Mouse (Mus musculus): ENCODE data around the gene Ascl1.

Ascl1 gene

DNA sequence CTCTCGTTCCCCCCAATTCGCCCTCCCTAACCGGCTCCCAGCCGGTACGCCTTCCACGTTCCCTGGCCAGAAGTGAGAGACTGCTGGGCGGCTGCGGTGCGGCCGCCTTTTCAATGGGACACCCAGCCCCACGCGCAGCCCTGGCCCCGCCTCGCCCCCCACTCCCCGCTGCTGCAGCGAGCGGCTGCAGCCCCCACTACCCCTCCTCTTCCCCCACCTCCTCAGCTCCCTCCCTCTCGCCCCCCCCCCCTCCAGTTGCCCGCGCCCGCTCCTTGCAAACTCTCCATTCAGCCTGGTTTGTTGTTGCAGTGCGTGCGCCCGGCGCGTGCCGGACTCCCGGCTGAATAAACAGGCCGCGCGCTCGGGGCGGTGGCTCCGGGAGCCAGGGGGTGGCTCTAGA is at the start of gene Ascl1:
Gene Ascl1 (minus strand): TSS at position 85 of the 400 bp plus-strand sequence.
- DNase-seq (ENCODE audit: low spot score) = no peak

DNA sequence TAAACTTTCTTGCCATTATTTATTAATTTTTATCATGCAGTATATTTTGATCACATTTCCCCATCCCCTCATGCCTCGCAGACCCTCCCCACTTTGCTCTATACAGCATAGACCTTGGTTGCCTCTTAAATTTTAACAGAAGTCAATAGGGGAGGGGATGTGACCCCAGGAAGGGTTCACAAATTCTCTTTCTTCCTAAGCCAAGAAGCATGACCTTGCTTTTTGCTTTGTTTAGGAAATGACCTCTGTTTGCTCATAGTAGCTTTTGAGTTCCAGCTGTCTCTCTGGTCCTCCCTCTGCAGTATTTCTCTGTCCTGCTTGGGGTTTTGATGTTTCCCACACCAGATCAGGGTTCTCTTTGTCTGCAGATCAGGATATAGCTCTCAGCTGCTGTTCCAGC is 40.7 kb upstream of the Ascl1 start:
- DNase-seq (ENCODE audit: low spot score) = no peak

DNA sequence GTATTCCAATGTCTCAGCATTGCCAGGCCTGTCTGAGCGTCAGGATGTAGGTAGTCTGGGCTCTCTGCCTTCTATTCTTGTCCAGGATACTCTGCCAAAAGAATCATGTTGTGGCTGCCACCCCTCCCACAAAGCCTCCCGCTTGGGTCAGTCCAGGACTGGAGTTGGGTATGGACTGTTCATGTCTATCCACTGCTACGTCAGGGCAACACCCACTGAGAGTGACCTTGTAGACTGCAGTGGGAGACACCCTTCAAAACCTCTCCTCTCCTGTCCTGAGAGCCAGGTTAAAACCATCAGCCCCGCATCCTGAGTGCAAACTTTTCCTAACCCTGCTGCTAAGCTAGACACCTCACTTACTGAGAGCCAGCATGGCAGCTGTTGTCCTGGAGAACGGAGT is 28.2 kb upstream of the Ascl1 start, which contains the start of gene Pah:
Gene Pah (plus strand): TSS at position 150 of the 400 bp plus-strand sequence.
- no peak for DNase-seq (ENCODE audit: low spot score)

DNA sequence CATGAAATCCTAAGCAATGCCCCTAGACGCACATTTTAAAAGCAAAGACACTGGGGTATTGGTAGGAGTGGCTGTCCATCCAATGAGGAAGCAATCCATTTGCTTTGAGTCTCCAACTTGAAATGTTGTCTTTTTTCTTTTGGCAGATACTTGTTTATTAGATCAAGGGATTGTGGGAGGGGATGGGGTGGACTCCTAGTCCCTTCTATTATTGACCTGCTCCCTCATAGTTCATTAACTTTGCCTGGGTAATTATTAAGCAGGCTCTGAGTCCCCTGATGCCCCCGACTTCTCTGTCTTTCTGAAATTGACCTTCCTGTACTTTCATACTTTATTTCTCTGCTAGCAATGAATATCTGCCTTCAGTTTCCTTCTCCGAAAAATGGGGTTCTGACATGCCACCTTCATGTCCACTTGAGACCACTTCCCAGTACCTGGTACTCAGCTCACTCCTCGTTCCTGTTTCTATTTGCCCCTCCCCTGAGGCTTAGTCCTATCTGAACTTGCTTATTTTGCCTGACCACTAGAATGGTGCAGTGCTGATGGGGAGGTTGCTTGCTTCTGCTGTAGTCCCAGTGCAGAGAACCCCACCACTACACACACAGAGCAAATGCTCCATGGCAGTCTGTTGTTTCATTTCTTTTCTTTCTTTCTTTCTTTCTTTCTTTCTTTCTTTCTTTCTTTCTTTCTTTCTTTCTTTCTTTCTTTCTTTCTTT is 27.1 kb upstream of the Ascl1 start:
- no peak for DNase-seq (ENCODE audit: low spot score)

DNA sequence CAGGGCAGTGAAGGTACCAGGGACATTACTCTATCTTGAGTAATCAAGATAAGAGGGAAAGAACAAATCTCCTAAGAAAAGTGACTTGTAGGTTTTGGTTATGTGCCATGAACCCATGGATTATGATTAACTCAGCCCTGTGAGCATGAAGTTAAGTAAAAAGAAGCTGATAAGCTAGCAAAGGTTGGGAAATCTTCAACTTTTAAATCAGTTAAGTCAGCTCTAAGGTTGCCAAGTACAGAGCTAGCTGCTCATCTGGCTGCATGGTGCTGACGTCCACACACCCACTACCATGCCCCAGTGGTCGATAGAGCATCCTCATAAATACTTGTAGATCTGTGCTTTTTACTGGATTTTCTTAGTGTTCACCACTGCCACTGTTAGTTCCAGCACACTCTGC is 25.1 kb upstream of the Ascl1 start:
- DNase-seq (ENCODE audit: low spot score) = no peak

DNA sequence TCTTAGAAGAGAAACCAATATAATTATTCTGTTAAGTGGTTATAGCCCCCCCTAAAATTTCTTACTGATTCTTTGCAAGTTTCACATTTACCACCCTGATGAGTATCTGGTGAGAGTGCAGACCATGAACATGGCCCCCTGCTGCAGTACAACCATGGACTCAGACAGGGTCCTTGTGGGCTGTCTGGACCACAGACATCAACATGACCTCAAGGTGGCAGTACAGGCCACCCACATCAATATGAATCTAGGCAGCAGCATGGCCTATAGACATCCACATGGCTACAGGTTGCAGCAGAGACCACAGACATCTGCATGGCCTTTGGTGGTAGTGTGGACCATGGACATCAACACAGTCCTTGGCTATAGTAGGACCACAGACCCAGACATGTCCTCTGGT is 19.6 kb upstream of the Ascl1 start:
- no peak for DNase-seq (ENCODE audit: low spot score)

DNA sequence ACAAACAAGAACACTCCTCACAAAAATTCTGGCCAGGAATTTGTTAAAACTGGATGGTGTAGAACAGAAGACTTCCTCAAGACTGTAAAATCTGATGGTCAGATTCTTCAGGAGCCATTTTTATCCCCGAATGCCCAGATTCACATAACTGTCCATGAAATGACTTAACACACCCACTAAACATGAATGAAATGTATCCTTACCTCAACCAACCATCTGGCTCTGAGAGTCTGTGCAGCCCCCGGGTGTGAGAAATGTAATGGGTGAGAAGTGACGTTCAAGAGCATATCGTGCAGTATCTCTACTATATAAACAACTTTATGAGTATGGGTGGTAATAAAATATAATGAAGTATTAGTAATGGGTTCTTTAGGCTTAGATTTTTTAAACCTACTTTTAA is 15.1 kb upstream of the Ascl1 start:
- no peak for DNase-seq (ENCODE audit: low spot score)

DNA sequence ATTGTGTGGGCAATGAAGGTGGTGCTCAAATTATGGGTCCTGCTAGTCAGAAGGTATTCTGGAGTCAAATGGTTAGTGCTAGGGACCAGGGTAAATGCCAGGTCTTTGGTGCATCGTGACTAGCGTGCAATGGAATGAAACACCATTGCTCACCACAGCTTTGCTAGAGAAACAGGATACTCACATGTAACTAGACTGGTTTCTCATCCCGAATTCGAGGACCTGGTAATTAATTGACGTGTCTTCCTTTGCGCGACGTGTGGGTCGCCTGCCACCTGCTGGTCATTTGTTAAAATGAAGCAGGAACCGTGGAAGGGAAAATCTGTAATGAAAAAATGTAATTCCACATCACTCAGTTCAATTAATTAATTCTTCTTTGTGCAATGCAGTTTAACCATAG is 10.5 kb upstream of the Ascl1 start:
- no peak for DNase-seq (ENCODE audit: low spot score)

DNA sequence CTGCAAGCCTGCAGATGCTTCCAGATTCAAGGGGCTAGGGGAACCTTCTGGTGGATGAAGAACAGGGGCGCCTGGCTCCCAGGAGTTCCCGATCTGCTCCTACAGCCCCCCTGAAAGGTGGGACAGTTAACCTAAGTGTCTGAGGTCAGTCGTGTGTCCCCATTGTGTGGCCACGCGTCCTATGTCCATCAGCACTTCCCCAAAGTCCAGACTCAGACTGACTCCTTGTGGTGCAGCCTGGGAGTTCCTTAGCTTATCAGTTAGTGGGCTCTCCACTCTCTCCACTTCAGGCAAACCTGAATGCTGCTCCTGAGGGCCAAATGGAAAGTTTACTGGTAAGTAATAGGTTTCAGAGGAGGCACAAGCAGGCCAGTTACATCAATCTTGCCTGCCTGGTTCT is 8.8 kb upstream of the Ascl1 start:
- DNase-seq (ENCODE audit: low spot score) = no peak

DNA sequence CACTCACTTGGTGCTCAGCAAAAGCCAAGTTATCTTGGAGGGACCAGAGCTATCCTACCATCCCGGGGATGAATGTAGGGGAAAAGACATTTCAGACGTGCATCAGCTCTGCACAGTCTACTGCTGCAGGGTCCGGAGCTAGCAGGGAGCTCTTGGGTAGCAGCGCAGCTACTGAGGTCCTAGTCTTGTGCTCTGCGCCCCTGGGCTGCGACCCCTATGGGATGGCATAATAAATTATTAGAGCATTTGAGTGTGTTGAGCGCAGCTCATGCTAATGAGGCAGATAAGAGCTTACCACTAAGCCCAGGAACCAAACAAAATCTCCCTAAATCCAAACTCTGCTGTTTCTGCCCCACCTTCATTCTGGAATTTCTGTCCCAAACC is 8.2 kb upstream of the Ascl1 start:
- DNase-seq (ENCODE audit: low spot score) = no peak

DNA sequence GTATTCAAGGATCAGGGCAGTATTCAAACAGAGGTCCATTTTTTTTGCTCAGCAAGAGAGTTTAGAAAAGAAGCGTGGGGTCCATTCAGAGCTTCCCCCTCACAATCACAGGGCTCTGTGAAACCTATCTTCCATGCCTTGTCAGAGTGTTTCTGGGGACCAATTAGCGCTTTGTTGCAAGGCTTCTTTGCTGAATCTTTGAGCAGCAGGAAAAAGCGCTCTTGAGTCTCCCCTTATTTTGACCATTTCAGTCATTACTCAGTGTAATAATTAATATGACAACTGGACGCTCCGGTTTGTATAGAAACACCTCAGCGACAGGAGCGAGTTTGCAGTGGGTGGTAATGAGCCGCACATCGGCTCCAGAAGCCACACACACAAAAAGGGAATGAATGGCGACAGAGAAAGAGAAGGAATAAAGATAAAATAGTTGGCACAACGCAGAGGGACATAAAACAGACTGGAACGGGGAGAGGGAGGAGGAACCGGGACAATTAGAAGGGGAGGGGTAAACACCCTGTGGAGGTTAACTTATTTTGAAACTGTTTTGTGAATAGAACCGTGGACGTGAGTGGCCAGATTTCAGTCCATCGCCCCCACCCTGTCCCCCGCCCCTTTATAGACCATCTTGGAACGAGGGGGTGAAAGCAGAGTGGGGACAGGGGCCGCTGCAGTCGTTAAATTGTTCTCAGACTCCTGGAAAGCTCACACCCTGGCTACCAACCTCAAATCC is 7.6 kb upstream of the Ascl1 start:
- no peak for DNase-seq (ENCODE audit: low spot score)

DNA sequence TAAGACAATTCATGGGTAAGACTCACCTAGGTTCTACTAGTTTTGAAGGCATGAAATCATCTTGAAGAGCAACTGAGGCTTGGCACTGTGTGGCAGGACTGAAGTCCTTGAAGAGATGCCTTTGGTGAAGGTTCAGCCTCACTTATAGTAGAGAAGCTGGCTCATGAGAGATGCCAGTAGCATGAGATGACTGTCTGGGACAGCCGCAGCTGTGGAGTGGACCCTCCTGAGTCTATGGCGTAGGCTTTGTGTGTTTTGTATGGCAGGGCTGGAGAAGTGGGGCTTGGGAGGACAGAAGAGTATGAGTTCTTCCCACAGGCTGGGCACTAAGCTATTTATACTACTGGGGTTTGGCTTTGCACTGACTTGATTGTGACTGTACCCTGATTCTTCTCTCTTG is 3.6 kb upstream of the Ascl1 start:
- no peak for DNase-seq (ENCODE audit: low spot score)

DNA sequence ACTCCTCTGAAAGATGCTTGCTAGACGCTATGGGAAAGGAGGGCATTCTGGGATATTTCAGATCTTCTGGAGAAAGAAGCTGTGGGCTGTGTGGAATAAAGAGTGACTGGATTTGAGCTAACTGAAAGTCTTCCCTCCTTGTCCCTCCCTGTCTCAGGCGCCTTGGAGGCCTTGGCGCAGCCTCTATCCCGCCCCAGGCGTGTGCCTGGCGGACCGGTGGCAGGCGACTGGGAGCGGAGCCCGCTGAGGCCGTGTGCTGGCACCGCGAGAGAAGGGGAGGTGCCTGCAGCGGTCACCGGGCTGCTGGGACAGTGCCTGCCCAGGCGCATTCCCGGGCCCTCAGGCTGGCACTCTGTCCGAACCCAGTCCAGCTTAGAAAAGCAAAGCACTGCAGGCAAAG is 1.1 kb upstream of the Ascl1 start:
- no peak for DNase-seq (ENCODE audit: low spot score)

DNA sequence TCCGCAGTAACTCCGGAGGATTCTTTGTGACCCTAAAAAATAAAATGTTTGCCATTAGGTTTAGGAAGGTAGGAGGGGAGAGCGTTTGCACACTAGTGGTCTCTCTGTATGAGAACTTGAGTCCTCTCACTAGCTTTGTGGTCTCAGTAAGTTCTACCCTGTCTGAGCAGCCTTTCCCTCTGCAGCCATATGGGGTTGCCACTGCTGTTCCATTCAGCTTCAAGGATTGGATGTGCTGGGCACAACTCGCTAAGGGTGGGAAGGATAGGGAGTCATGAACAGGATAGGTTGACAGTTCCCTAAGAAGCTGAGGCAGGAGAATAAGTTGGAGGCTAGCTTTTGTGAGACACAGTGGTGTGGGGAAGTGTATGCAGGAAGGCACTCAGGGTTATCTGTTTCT is 716 bp upstream of the Ascl1 start:
- no peak for DNase-seq (ENCODE audit: low spot score)

DNA sequence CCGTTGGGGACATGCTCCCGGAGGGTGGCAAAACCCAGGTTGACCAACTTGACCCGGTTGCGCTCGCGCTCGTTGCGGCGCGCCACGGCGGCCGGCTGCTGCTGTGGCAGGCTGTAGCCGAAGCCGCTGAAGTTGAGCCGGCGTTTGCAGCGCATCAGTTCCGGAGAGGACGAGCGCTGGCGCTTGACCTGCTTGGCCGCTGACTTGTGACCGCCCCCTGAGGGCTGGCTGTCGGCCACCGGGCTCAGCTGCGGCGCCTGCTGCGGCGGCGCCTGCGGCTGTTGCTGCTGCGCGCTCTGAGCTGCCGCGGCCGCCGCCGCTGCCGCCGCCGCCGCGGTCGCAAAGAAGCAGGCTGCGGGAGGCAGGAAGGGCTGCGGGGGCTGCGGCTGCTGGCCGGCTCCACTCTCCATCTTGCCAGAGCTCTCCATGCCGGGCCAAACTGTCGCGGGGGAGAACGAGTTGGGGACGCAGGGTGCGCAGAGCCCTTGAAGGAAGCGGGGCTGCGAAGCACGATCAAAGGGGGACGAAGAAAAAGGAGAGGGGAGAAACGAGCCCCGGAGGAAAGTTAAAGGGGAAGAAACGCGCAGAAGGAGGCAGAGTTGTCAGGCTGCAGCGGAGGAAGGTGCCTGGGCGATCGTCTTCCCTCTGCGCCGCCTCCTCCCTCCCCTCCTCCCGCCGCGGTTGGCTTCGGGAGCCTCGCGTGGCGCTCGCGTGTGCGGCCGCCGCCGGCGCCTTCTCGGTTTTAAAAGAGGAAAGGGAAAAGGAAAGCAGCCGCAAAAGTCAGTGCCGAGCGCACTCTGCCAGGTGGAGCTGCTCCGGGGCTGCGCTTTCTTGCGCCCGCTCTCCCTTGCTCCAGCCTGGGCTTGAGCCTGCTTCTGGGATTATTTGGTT is 554 bp downstream of the Ascl1 start:
- peak; percentile 30 for DNase-seq (ENCODE audit: low spot score)

DNA sequence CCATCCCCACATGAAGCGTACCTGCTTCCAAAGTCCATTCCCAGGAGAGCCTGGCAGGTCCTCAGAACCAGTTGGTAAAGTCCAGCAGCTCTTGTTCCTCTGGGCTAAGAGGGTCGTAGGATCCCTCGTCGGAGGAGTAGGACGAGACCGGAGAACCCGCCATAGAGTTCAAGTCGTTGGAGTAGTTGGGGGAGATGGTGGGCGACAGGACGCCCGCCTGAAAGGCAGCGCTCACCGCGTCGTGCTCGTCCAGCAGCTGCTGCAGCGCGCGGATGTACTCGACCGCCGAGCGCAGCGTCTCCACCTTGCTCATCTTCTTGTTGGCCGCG is 1.2 kb downstream of the Ascl1 start:
- DNase-seq (ENCODE audit: low spot score) = no peak

DNA sequence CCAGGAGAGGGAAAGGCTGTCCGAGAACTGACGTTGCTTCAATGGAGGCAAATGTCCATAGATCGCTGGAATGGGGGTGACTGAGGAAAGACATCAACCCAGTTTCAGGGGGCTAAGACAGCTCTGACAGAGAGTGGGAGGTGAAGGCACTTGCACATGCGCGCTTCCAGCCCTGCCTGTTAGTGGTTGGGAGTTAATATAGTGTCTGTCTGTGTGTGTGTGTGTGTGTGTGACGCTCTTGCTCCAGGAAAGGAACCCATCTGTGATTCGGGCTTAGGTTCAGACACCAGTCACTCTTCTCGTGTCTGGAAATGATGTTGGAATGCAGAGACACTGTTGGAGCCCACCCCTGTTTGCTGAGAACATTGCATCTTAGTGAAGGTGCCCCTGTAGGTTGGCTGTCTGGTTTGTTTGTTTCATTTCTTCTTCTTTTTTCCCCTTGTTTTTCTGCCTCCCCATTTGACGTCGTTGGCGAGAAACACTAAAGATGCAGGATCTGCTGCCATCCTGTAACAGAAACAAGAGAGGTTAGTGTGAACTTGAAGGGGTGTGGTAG is 1.9 kb downstream of the Ascl1 start:
- DNase-seq (ENCODE audit: low spot score) = no peak

DNA sequence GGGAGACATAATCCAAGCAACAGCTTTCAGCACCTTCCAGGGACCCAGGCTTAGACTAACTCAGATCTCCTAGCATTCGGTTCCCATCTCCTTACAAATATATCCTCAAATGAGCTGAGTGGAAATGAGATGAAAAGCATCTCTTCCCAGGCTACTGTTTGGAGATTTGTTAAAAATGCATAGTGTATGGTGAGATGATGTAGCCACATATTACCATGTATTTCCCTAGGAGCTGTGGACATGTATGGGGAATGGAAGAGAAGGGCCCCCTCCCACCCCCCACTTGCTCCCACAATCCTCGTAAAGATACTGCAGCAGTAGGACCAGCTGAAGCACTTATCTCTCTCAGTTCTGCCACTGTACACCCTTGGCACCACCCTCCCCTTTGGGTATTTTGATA is 3.1 kb downstream of the Ascl1 start:
- no peak for DNase-seq (ENCODE audit: low spot score)

DNA sequence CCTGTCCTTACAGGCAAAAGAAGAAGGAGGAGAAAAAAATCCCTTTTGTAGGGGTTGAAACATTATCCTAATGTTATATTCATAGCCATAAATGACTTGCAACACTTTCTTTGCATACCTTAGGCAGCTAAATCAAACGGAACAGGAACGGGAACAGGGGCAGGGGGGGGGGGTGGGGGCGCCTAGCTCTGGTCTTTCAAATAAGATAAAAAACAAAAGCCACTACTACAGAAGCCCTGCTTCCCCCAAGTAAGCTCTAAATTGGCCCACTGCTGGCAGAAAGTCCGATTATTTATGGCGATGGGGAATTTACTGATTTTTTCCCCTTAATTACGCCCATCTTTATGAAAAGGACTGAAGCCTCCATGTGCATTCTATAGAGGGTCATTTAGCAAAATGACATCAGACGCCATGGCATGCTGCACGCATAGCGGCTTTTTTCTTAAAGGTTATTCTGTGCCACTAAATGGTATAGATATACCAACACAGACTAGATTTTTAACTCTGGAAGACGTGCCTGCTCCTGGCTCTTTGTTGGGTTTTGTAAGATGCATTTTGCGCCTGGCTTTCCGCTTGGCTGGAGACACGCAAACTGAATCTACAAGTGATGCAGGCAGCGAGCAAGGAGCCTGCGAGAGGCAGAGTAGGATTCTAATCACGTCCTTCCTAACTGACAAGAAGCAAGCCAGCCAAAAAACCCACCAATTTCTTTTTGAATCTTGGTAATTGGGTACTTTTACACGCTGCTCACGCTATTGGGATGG is 4.0 kb downstream of the Ascl1 start:
- DNase-seq (ENCODE audit: low spot score) = no peak

DNA sequence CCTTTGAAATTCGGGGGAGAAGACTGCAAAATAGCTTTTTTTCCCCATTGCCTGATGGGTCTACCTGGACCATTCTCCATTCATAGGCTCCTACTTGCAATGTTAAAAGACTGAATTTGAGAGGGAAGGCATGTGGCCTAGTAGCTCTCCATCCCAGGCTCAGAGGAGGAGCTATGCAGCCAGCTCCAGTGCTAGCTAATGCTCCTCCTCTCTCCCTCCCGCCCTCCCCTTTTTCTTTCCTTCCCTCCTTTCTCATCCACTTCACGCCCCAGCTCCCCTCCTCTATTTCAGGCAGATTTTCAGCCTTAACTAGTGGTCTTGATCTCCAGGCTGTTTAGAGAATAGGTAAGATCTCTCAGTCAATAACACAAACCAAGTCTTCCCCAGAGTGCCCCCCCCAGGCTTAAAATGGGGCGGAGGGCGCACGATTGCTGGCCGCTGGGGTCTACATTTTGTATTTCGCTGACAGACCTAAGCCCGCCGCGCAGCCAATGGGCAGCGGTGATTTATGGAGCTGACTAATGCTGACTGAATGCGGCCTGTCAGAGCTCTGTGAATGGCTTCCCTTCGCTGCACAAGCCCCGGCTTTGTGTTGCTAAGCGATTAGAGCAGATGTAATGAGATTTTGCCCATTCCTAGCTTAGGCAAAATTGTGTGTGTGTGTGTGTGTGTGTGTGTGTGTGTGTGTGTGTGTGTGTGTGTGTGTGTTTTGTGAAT is 4.9 kb downstream of the Ascl1 start:
- no peak for DNase-seq (ENCODE audit: low spot score)
